Mouse (Mus musculus) heart, postnatal 0 days (tissue): Measurements from ENCODE around the gene Hopx.

ENCODE experiments used
- CTCF ChIP-seq: IDR thresholded peaks from 2 replicates; pipeline ENCODE4 v1.5.1; 2016; ENCODE audit warnings: antibody characterized with exemption, control low read depth, low read depth
- EP300 ChIP-seq: IDR thresholded peaks from 2 replicates; pipeline ENCODE4 v1.6.1; 2016; ENCODE audit warnings: antibody characterized with exemption, low read depth

DNA sequence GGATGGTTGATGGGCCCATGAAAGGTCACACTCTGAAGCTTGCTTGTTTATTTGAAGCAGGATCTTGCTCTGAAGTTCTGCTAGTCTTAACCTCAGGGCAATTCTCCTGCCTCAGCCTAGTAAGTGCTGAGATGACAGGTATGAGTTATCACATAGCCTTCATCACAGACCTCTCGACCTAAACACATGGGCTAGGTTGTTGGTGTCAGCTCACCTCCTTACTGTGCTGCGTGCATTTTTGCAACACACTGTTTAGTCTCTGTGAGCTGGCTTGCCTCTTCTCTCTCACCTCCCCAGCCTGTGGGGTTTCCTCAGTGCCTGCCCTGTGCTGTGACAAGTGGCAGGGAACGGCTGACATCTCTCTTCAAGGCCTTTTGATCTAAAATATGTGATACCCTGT lies 1.1 kb downstream of the Hopx start:
- TF ChIP-seq CTCF (no peak), EP300 (no peak)
